Mouse (Mus musculus): Measurements from ENCODE around the gene Pard3.
A peak's percentile ranks its signal among the peaks of the same experiment; 100 is the strongest.

The Pard3 gene

GRCm38 (mm10) chr8:127063551-127064360 lies at the start of gene Pard3:
TSS of gene Pard3 (plus strand) at chr8:127063893.
- peak; percentile 35 for DNase-seq

- DNase-seq: no peak
Measured at GRCm38 (mm10) chr8:127021830-127022229, 41.9 kb upstream of the Pard3 start.

GRCm38 (mm10) chr8:127025256-127025717 lies 38.4 kb upstream of the Pard3 start:
- DNase-seq: no peak

GRCm38 (mm10) chr8:127025775-127026174 lies 37.9 kb upstream of the Pard3 start:
- DNase-seq: no peak

- no peak for DNase-seq
Measured at GRCm38 (mm10) chr8:127031476-127031875, 32.2 kb upstream of the Pard3 start.

- no peak for DNase-seq
Measured at GRCm38 (mm10) chr8:127038928-127039327, 24.8 kb upstream of the Pard3 start.

GRCm38 (mm10) chr8:127049996-127050395 lies 13.7 kb upstream of the Pard3 start:
- DNase-seq: no peak

GRCm38 (mm10) chr8:127052132-127052531 lies 11.6 kb upstream of the Pard3 start:
- no peak for DNase-seq

- DNase-seq: no peak
Measured at GRCm38 (mm10) chr8:127055081-127055480, 8.6 kb upstream of the Pard3 start.

- DNase-seq: no peak
Measured at GRCm38 (mm10) chr8:127058759-127059158, 4.9 kb upstream of the Pard3 start.

- no peak for DNase-seq
Measured at GRCm38 (mm10) chr8:127059826-127060225, 3.9 kb upstream of the Pard3 start.

GRCm38 (mm10) chr8:127064361-127065112 lies 844 bp downstream of the Pard3 start:
- peak; percentile 20 for DNase-seq

- no peak for DNase-seq
Measured at GRCm38 (mm10) chr8:127065113-127065473, 1.4 kb downstream of the Pard3 start.

- DNase-seq: no peak
Measured at GRCm38 (mm10) chr8:127065791-127066190, 2.1 kb downstream of the Pard3 start.

- DNase-seq: no peak
Measured at GRCm38 (mm10) chr8:127066501-127066900, 2.8 kb downstream of the Pard3 start.

- DNase-seq: no peak
Measured at GRCm38 (mm10) chr8:127068719-127069118, 5.0 kb downstream of the Pard3 start.

GRCm38 (mm10) chr8:127070225-127070624 lies 6.5 kb downstream of the Pard3 start:
- DNase-seq: no peak

GRCm38 (mm10) chr8:127073052-127073618 lies 9.4 kb downstream of the Pard3 start:
- no peak for DNase-seq

GRCm38 (mm10) chr8:127076511-127076910 lies 12.8 kb downstream of the Pard3 start:
- no peak for DNase-seq

- DNase-seq: no peak
Measured at GRCm38 (mm10) chr8:127079244-127079805, 15.6 kb downstream of the Pard3 start.

GRCm38 (mm10) chr8:127081297-127081696 lies 17.6 kb downstream of the Pard3 start:
- DNase-seq: no peak

- DNase-seq: no peak
Measured at GRCm38 (mm10) chr8:127082486-127082885, 18.8 kb downstream of the Pard3 start.

- no peak for DNase-seq
Measured at GRCm38 (mm10) chr8:127084565-127084964, 20.9 kb downstream of the Pard3 start.

Measured in thymus, postnatal 4 days (tissue).